Mouse (Mus musculus) brown adipose tissue, adult 24 weeks (tissue): Measurements from ENCODE around the gene Pnliprp2. TPM values are rescaled to one million over a fixed set of nuclear protein-coding genes. Genes with fewer than 3 reads are reported as not detected.

Experiments
- H3K27ac ChIP-seq: fragments of 200-500 bp; replicated peaks from 2 replicates; pipeline ENCODE4 v1.5.1; 2012; ENCODE audit warnings: low read depth, mild to moderate bottlenecking, low read length
- H3K4me1 ChIP-seq: fragments of 200-500 bp; 2 replicates; pipeline ENCODE4 v1.6.1; 2012; ENCODE audit warnings: low read length, mixed read lengths; ENCODE audit not compliant: control insufficient read depth, insufficient read depth, insufficient read length
- H3K4me3 ChIP-seq: fragments of 200-500 bp; 2 replicates; pipeline ENCODE4 v1.5.1; 2012; ENCODE audit warnings: low read depth, mild to moderate bottlenecking, low read length, moderate library complexity; ENCODE audit not compliant: insufficient read depth
- polyA plus RNA-seq: library from polyadenylated mRNA; stranded (reverse); fragments of >200 nt; gene quantifications from 2 replicates; pipeline ENCODE4 v1.2.4, GENCODE M21; 2012; ENCODE audit not compliant: missing spikeins, insufficient read depth, insufficient read length

Gene Pnliprp2
- not detected in 2 replicates for polyA plus RNA-seq

GRCm38 (mm10) chr19:58759423-58759822, at the start of gene Pnliprp2:
Gene Pnliprp2, plus strand, starts transcription at chr19:58759719.
- H3K27ac ChIP-seq, result no peak within 1 kb of the TSS
- H3K4me1 ChIP-seq, result no peaks in the 10 kb centered on the region
- H3K4me3 ChIP-seq, result no peak within 1 kb of the TSS

- Histone ChIP-seq H3K4me1 (no peaks in the 10 kb centered on the region), H3K27ac (no peak overlapping the region), H3K4me3 (no peak overlapping the region)
Observed at GRCm38 (mm10) chr19:58717925-58718324, 41.6 kb upstream of the Pnliprp2 start.

GRCm38 (mm10) chr19:58720439-58720838, 39.1 kb upstream of the Pnliprp2 start:
- Histone ChIP-seq H3K4me3 (no peak overlapping the region), H3K27ac (no peak overlapping the region), H3K4me1 (no peaks in the 10 kb centered on the region)

GRCm38 (mm10) chr19:58726551-58726950, 33.0 kb upstream of the Pnliprp2 start:
- H3K4me1 ChIP-seq, result no peaks in the 10 kb centered on the region
- no peak overlapping the region for H3K4me3 ChIP-seq
- H3K27ac ChIP-seq, result no peak overlapping the region

- H3K4me3 ChIP-seq, result no peak overlapping the region
- no peak overlapping the region for H3K27ac ChIP-seq
- no peaks in the 10 kb centered on the region for H3K4me1 ChIP-seq
Observed at GRCm38 (mm10) chr19:58727756-58728155, 31.8 kb upstream of the Pnliprp2 start.

- no peak within 1 kb of the TSS for H3K27ac ChIP-seq
- H3K4me3 ChIP-seq, result no peak within 1 kb of the TSS
- no peaks in the 10 kb centered on the region for H3K4me1 ChIP-seq
Observed at GRCm38 (mm10) chr19:58728445-58729031, 31.0 kb upstream of the Pnliprp2 start, which contains the start of gene Pnliprp1. Gene Pnliprp1, plus strand, starts transcription at chr19:58728887.

- Histone ChIP-seq H3K4me1 (no peaks in the 10 kb centered on the region), H3K27ac (no peak overlapping the region), H3K4me3 (no peak overlapping the region)
Observed at GRCm38 (mm10) chr19:58733216-58733615, 26.3 kb upstream of the Pnliprp2 start.

GRCm38 (mm10) chr19:58738111-58738510, 21.4 kb upstream of the Pnliprp2 start:
- H3K4me3 ChIP-seq, result no peak overlapping the region
- H3K4me1 ChIP-seq, result no peaks in the 10 kb centered on the region
- no peak overlapping the region for H3K27ac ChIP-seq

GRCm38 (mm10) chr19:58741036-58741435, 18.5 kb upstream of the Pnliprp2 start:
- Histone ChIP-seq H3K4me3 (no peak overlapping the region), H3K4me1 (no peaks in the 10 kb centered on the region), H3K27ac (no peak overlapping the region)

GRCm38 (mm10) chr19:58742711-58743110, 16.8 kb upstream of the Pnliprp2 start:
- Histone ChIP-seq H3K27ac (no peak overlapping the region), H3K4me1 (no peaks in the 10 kb centered on the region), H3K4me3 (no peak overlapping the region)

GRCm38 (mm10) chr19:58743736-58744135, 15.8 kb upstream of the Pnliprp2 start:
- no peak overlapping the region for H3K4me3 ChIP-seq
- no peak overlapping the region for H3K27ac ChIP-seq
- no peaks in the 10 kb centered on the region for H3K4me1 ChIP-seq

- no peaks in the 10 kb centered on the region for H3K4me1 ChIP-seq
- no peak overlapping the region for H3K27ac ChIP-seq
- no peak overlapping the region for H3K4me3 ChIP-seq
Observed at GRCm38 (mm10) chr19:58747498-58748000, 12.0 kb upstream of the Pnliprp2 start.

- no peak overlapping the region for H3K4me3 ChIP-seq
- H3K27ac ChIP-seq, result no peak overlapping the region
- H3K4me1 ChIP-seq, result no peaks in the 10 kb centered on the region
Observed at GRCm38 (mm10) chr19:58750822-58751221, 8.7 kb upstream of the Pnliprp2 start.

GRCm38 (mm10) chr19:58751504-58751903, 8.0 kb upstream of the Pnliprp2 start:
- H3K27ac ChIP-seq, result no peak overlapping the region
- no peak overlapping the region for H3K4me3 ChIP-seq
- no peaks in the 10 kb centered on the region for H3K4me1 ChIP-seq

- H3K27ac ChIP-seq, result no peak overlapping the region
- H3K4me3 ChIP-seq, result no peak overlapping the region
- H3K4me1 ChIP-seq, result no peaks in the 10 kb centered on the region
Observed at GRCm38 (mm10) chr19:58758871-58759270, 648 bp upstream of the Pnliprp2 start.

- Histone ChIP-seq H3K4me3 (no peak overlapping the region), H3K4me1 (no peaks in the 10 kb centered on the region), H3K27ac (no peak overlapping the region)
Observed at GRCm38 (mm10) chr19:58762316-58762715, 2.8 kb downstream of the Pnliprp2 start.
